Mouse (Mus musculus) liver, postnatal 0 days (tissue): Measurements from ENCODE around the gene Gm9803.

Source experiments
- CTCF ChIP-seq: sonication (generic); IDR thresholded peaks from 2 replicates; pipeline ENCODE4 v1.5.1; 2016; ENCODE audit warnings: antibody characterized with exemption, low read depth
- EP300 ChIP-seq: IDR thresholded peaks from 2 replicates; pipeline ENCODE4 v1.6.1; 2016; ENCODE audit warnings: antibody characterized with exemption, low read depth, mild to moderate bottlenecking

DNA sequence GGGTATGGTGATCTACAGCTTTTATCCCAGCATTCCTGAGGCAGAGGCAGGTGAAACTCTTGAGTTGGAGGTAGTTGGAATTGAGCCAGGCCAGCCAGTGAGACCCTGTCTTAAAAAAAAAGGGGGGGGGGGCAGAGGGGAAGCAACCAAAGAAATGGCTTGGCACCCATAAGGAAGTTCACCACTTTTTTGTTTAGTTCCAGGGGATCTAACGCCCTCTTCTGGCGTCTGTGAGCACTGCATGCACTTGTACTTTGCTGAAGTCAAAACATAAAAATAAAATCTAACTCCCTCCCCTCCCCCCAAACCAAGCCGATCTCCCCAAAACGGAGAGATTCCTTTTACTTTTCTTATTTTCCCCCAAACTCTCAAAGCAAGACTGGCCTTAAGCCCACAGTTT, 48.5 kb upstream of the Gm9803 start:
- TF ChIP-seq EP300 (no peak), CTCF (peak; percentile 61)
